Mouse (Mus musculus): Measurements from ENCODE around the gene Gm21987.

DNA sequence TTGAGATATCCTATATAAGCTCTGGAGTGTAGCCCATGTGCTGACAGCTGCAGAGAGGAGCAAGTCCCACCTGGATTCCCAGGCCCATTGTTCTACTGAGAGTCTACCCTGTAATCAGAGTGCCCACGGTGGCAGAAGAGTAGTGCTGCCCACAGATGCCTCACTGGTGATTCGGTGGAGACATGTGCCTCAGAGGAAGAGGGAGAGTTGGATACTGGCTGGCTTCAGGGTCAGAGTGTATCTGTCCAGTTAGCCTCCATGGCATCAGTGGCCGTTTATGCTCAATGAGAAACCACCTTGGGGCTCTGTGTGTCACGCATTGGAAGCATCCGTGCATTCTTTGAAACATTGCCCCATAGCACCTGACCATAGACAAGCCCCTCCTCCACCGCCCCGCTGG, 16.8 kb downstream of the Gm21987 start:
- no peak for TF ChIP-seq MAX (IDR thresholded peaks at IDR 0.05; ENCODE audit: low read length)
- no peak for TF ChIP-seq ZMIZ1 (IDR thresholded peaks at IDR 0.05; ENCODE audit: low read depth, low read length)
- no peak for TF ChIP-seq POLR2A (IDR thresholded peaks at IDR 0.05; ENCODE audit: control insufficient read depth in 1 of 2, insufficient read depth in 1 of 2, low read depth in 1 of 2, low read length in 2 of 2, poor library complexity in 1 of 2)
- no peak for TF ChIP-seq CHD1 (IDR thresholded peaks at IDR 0.05; ENCODE audit: low read depth, low read length)
- TF ChIP-seq SIN3A (IDR thresholded peaks at IDR 0.05; ENCODE audit: low read length), result no peak

Measured in MEL (cell line).